Mouse (Mus musculus): ENCODE results near the gene Lgals12. TPM values are rescaled to one million over a fixed set of nuclear protein-coding genes. Genes with fewer than 3 reads are reported as not detected.
A peak's percentile ranks its signal among the peaks of the same experiment; 100 is the strongest.

The Lgals12 gene
- total RNA-seq, 4 experiments from 2014 or later: 10.0 to 28.4 (median 13.1) TPM

- no peak for DNase-seq
Measured at GRCm38 (mm10) chr19:7583101-7583500, 23.9 kb downstream of the Lgals12 start.

DNA sequence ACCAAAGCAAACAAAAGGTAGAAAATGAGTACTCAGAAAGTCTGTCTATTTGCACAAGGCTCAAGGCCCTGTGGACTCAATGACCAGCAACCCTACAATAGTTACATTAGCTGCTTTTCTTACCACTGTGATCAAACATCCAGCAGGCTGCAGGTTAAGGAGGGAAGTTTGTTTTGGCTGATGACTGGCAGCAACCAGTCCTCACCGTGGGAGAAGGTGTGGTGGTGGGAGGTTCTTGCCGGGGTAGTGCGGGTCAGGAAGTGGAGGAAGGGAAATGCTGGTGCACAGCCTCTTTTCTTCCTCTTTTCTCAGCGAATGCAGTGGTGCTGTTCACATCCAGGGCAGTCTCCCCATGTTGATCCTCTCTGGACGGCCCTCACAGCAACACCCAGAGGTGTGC is 26.0 kb downstream of the Lgals12 start:
- no peak for DNase-seq

- no peak for DNase-seq
Measured at GRCm38 (mm10) chr19:7577710-7578109, 29.3 kb downstream of the Lgals12 start.

DNA sequence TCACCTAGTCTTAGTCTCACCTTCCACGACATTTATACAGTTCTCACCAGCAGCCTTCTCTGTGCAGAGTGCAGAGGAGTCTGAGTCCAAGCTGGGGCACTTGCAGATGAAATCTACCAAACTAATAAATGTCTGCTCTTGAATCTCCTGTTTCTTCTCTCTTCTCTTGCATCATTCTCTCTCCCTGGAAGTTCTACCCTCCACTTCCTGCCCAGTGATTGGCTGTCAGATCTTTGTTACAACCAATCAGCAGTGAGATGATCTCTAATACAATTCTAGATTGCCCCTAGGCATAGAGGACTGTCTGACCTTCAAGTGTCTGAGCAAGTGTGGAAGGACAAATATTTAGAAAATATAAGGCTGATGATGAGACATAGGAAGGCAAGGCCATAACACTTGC is 30.8 kb downstream of the Lgals12 start:
- no peak for DNase-seq

- DNase-seq: no peak
Measured at GRCm38 (mm10) chr19:7569650-7570049, 37.3 kb downstream of the Lgals12 start.

DNA sequence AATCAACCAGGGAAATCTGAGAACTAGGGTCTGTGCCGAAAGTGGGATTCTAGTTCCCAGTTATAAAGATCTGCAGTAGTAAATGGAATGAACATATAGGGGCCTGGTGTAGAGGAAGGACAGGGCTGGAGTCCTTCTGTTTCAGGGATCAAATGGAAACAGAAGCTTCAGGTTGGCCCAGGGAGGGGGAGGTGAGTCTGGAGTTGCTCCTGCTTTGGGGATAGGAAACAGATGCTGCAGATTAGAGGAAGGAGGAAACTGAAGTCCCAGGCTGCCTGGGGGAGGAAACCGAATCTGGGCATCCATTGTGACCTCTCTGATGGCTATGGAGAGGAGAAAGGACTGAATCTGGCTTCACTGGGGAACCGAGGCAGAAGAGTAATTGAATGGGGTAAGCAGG is 38.6 kb downstream of the Lgals12 start:
- DNase-seq: no peak

DNA sequence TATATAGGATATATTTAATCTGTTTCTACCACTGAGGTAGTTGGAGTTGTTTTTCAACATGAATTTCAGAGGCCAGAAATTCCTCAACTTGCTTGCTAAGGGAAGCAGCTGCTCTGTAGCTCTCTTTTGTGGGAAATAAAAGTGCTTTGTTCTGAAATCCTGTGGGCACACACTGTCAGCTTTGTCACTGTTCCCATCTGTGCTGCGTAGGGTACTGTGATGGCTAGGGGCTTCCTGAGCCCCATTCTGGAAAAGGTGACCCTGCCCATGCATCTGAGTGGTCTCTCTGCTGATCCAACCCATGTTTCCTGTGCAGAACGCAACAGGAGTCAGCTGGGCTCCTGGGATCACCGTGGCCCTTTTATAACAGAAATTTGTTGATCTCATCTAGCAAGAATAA is 40.2 kb downstream of the Lgals12 start:
- DNase-seq: no peak

- DNase-seq: no peak
Measured at GRCm38 (mm10) chr19:7564457-7564856, 42.5 kb downstream of the Lgals12 start.

DNA sequence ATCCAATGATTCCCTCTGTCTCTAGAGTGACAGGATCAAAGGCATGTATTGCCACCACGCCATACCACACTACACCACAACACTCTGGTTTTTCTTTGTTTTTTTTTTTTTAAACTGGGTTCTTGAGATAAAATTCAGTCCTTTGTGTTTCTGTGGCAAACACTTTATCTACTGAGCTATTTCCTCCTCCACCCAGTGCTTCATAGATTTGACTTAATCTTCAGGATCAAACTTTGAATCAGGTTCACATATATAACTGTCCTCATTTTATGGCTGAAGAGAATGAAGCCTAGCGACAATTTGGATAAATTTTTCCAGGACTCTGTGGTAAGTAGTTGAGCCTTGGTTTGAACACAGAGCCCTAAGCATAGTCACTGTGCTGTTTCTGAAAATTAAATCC is 43.3 kb downstream of the Lgals12 start:
- DNase-seq: no peak

- DNase-seq: no peak
Measured at GRCm38 (mm10) chr19:7562601-7563129, 44.3 kb downstream of the Lgals12 start.

DNA sequence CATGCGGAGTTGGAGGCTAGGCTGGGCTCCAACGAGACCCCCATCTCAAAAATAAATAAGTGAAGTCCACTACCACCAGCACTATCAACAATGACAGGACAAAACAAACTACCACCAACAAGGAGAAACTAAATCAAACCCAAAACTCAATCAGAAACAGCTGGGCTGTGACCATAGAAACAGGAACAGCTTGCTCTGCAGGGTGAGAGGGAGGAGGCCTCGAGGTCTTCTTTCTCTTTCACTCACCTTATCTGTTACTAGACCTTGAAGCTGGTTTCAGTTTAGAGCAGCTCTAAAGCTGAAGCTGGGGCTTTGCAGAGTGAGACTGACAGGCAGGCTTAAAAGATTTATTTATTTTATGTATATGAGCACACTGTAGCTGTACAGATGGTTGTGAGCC is 45.5 kb downstream of the Lgals12 start:
- no peak for DNase-seq

- DNase-seq: no peak
Measured at GRCm38 (mm10) chr19:7559986-7560385, 47.0 kb downstream of the Lgals12 start.

- DNase-seq: no peak
Measured at GRCm38 (mm10) chr19:7558675-7559074, 48.3 kb downstream of the Lgals12 start.

DNA sequence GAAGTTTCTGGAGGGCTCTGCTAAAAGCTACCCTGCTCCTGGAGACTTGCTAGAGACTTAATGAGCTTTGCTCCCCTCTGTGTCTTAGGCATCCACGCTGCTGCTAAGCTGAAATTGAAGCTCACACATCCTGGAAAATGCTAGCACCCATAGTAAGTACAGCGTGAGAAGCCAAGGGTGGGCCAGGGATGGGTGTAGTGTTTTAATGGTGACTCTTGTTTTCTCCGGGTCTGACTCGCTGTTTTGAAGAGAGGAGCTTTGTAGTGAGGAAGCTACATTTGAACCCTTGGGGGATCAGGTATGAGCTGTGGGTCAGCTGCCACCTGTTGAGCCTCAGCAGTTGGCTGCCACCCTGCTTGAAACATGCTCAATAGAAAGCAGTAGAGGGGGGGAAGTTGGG is 49.1 kb downstream of the Lgals12 start:
- no peak for DNase-seq

DNA sequence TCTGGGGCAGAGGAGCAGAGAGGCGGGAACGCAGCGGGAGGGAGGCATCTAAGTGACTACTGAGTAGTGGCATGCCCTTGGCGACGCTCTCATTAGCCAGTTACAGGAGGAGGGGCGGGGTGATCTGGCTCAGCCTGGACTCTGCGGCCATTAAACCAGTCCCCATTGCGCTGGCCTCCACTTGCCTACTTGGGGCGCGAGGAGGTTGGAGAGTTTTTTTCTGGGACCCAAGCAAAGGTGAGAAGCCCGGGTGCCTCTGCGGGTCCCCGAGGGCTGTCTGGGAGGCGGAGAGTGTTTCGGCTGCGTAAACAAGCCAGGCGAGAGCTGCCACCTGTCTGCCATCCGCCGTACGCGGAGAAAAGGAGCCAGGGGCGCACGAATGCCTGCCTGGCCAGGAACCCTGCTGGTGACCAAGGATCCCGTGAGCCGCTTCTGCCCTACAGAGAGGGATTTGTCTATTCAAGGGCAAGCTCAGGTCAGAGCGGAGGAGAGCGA is 49.6 kb downstream of the Lgals12 start, which contains the start of gene Pla2g16:
Gene Pla2g16 (plus strand): TSS at position 132 of the 495 bp plus-strand sequence.
- peak; percentile 77 for DNase-seq

- DNase-seq: no peak
Measured at GRCm38 (mm10) chr19:7556641-7557040, 50.4 kb downstream of the Lgals12 start.

- DNase-seq: no peak
Measured at GRCm38 (mm10) chr19:7554881-7555280, 52.1 kb downstream of the Lgals12 start.

GRCm38 (mm10) chr19:7553441-7553840 is 53.6 kb downstream of the Lgals12 start:
- no peak for DNase-seq

DNA sequence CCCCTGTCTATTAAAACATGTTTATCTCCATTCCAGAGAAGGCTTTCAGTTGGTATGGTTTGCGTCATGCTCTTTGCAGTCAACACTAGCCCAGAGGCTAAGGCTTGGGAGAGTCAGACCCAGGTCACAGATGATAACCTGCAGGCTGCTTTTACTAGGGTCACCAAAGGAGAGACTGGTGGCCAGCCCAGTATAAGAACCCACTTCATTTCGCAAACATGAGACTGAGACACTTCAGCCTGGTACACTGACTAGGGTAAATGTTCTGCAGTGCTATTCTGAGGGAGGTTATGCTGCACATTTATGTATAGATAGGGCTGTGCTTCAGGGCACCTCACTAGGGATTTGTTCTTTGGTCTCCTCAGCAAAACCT is 54.7 kb downstream of the Lgals12 start:
- no peak for DNase-seq

- DNase-seq: no peak
Measured at GRCm38 (mm10) chr19:7551550-7552300, 55.3 kb downstream of the Lgals12 start.

DNA sequence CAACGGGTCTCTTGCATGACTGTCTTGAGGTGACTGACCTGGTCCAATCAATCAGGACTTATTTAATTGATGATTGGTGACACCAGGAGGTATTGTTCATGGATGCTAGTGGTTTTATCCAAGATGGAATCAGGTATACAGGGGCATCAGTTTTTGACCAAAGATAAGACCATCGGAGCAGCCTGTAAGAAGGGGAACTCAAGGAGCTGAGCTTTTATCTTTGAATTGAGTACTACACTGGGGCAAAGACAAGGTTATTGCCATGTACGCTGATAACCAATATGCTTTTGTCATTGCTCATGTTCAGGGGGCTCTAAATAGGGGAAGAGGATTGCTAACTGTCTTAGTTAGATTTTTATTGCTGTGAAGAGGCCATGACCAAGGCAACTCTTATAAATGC is 58.1 kb downstream of the Lgals12 start:
- no peak for DNase-seq

All from adrenal gland, adult 8-10 months (tissue).